Mouse (Mus musculus) urinary bladder, postnatal 25 days (tissue): Measurements from ENCODE around the gene Gm18596.
"Not testable (repeated sequence)": the region's sequence is repeated elsewhere in the genome, so short reads cannot be mapped to it uniquely, and the experiment has no call there.

Source experiments
- DNase-seq: peaks from one replicate; pipeline ENCODE4 v3.0.0; 2022; ENCODE audit warnings: low spot score

Gene Gm18596

GRCm38 (mm10) chr10:77711157-77711556 is 31.3 kb downstream of the Gm18596 start, which contains the start of gene Gm10024:
Gene Gm10024 (plus strand): TSS chr10:77711457.
- not testable (repeated sequence) for DNase-seq

DNA sequence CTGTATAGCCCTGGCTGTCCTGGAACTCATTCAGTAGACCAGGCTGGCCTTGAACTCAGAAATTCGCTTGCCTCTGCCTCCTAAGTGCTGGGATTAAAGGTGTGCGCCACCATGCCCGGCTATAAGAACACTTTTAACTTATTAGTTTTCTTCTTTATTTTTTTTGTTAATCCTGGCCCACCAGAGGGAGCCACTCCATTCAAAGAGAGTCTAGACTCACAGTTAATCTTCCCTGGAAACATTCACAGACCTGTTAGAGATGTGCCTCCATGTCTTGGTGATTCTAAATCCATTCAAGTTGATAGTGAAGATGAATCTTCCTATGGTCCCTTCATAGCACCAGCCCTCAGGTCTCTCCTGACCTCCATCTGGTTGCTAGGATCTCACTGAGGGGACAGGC is 32.6 kb downstream of the Gm18596 start:
- DNase-seq, result no peak

GRCm38 (mm10) chr10:77706326-77706725 is 36.1 kb downstream of the Gm18596 start, which contains the start of gene Gm10272:
Gene Gm10272 (plus strand): TSS chr10:77706626.
- DNase-seq, result no peak

DNA sequence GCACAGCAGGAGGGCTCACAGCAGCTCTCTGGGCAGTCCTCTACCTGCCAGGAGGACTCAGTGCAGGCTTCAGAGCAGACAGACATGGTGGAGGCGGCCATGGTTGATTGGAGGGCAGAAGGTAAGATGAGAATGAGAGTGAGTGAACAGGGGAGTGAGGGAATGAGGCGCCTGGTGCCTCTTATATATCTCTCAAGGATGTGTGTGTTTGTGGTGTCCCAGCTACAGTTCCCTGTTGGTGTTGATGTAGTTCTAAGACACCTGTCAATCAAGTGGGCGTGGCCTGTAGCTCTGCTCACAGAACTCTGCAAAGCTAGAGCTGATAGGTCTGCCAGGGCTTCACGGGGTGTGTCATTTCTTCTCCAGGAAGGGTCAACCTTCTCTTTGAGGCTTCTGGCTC is 45.3 kb downstream of the Gm18596 start, which contains the start of gene Gm9508:
Gene Gm9508, minus strand, starts transcription at position 101 of the 400 bp plus-strand sequence.
- no peak for DNase-seq
